Mouse (Mus musculus) right cerebral cortex, postnatal 25 days (tissue): ENCODE results near the gene Snw1.
"Not testable (repeated sequence)": the region's sequence is repeated elsewhere in the genome, so short reads cannot be mapped to it uniquely, and the experiment has no call there.

Experiments
- DNase-seq: peaks from one replicate; pipeline ENCODE4 v3.0.0; 2022

Gene Snw1

DNA sequence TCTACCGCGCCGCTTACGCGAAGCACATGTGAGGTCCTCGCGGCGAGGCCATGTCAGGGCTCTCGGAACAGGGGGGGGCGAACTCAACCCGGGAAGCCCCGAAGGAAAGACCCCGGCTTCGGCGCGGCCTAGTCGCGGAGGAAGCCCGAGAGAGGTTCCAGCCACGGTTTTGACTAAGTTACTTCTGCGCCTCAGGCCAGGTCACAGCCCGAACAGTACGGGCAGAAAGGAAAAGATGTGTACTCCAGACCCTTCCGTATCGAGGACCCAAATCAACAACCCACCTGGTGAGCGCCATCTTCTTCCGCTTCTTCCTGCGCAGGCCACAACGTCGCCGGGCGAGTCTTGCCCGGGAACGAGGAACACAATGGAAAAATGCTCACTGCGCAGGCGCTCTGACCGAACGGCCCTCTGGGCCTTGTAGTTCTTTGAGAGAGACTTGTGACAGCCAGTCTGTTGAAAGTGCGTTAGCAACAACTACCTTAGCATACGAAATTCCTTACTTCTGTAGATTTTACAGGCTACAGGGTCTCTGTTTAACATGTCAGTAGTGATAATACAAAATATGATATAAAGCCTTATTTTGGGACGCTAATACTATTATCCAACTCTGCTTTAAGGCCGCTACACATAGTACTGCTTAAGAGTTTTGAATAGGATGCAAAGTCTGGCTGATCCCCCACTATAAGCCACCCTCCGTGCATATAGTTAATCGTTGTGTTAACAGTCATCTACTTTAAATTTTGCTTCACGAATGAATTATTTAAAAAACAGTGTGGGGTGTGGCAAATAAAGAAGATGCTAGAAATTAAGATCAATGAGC, at the start of gene Snw1:
Gene Snw1 (minus strand): TSS at position 311 of the 823 bp plus-strand sequence.
- peak; percentile 91 for DNase-seq

GRCm38 (mm10) chr12:87519616-87520015, 47.5 kb upstream of the Snw1 start:
- not testable (repeated sequence) for DNase-seq

DNA sequence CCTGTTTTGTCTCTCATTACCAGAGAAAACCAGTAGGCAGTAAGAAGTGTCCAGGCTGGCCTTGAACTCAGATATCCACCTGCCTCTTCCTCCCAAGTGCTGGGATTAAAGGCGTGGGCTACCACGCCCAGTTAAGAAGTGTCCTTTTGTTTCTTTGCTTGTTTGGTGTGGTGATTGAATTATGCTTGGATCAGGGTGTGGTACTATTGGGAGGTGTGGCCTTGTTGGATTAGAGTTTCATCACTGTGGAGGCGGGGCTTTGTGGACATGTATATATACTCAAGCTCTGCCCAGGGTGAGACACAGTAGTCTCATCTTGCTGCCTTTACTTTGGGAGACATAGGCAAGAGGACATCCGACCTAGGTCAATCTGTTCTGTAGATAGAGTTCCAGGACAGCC, 41.9 kb upstream of the Snw1 start, which contains the start of gene Gm8300:
Gene Gm8300 (plus strand): TSS at position 301 of the 400 bp plus-strand sequence.
- DNase-seq, result not testable (repeated sequence)

DNA sequence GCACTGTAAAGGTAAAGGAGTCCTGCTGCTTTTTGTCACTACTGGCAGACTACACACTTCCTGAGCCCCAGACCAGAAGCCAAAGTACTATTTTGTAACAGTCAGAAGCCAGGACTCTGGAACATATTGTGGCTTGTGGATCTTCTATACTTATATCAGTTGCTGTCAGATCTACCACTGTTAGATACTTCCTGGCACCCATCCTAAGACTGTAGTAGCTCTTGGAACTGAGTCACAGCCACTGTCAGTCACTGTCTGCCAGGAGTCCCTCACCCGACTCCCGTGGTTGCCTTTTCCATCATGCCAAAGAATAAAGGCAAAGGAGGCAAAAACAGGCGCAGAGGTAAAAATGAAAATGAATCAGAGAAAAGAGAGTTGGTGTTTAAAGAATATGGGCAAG, 22.3 kb upstream of the Snw1 start, which contains the start of gene Gm5788:
Gene Gm5788 (plus strand): TSS at position 301 of the 400 bp plus-strand sequence.
- DNase-seq, result not testable (repeated sequence)

DNA sequence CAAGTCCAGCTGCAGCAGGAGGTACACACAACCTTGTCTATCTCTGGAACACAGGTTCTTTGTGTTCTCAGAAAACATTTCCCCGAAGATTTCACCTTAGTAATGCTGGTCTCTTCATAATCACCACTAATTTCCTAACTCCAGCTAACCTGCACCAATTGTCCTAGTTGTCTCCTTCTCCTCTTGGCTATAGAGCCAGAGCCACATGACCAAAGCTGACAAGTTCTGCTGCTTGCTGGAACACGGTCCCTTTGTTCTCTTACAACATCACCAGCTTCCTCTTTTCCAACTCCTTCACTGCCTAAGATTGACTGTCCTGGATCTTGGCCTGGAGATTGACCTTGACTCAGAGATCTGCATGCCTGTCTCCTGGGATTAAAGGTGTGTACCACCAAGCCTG, 16.6 kb upstream of the Snw1 start:
- not testable (repeated sequence) for DNase-seq

DNA sequence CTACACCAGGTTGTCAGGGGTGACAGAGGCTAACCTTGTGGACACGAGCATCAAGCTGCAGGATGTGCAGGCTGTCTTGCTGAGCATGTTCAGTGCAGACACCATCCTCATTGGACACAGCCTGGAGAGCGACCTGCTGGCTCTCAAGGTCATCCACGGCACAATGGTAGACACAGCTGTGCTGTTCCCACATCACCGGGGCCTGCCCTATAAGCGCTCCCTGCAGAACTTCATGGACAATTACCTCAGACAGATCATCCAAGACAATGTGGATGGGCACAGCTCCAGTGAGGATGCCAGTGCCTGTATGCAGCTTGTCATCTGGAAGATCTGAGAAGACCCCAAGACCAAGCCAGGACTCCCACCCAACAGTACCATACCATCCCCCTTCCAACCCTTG, 10.4 kb upstream of the Snw1 start:
- DNase-seq, result not testable (repeated sequence)

DNA sequence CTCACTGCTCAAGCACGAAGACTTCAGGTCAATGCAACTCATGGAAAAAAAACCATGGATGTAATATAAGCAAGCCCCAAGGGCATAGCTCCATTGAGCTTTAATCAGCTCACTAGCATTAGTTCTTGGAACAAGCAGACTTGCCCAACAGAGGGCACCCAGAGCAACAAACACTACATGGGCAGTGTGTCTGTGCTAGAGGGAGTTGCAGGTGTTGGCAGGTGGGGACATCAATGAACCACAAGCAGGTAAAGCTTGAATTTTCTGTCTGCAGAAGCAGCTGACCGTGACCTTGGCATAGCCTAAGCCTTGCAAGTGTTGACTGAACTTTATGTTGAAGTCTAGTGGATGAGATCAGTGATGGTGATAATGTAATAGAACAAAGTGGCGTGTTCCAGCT, 2.7 kb upstream of the Snw1 start:
- DNase-seq, result no peak

DNA sequence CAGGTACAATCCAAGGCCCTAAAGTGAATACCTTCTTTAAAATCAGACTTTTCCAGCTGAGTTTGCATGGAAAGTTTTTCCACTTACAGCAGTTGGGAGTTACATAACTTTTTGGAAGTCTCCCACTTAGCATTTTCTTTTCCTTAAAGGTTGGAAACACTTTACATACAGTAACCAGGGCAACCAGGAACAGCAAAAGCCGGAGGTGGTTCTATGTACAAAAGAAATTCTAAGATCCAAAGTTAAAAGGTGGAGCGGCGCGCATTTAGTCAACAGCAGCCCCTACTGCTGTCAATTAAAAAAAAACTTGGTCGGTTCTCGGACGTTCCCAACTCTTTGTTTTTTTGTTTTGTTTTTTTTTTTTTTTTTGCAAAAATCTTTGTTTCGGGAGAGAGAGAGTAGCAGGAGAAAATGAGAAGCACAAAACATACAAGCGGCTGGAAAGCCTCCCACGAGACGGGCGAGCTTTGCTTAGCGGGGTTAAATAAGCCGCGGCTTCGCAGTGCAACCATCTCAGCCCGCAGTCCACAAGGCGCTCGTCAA, 582 bp downstream of the Snw1 start:
- DNase-seq, result no peak

DNA sequence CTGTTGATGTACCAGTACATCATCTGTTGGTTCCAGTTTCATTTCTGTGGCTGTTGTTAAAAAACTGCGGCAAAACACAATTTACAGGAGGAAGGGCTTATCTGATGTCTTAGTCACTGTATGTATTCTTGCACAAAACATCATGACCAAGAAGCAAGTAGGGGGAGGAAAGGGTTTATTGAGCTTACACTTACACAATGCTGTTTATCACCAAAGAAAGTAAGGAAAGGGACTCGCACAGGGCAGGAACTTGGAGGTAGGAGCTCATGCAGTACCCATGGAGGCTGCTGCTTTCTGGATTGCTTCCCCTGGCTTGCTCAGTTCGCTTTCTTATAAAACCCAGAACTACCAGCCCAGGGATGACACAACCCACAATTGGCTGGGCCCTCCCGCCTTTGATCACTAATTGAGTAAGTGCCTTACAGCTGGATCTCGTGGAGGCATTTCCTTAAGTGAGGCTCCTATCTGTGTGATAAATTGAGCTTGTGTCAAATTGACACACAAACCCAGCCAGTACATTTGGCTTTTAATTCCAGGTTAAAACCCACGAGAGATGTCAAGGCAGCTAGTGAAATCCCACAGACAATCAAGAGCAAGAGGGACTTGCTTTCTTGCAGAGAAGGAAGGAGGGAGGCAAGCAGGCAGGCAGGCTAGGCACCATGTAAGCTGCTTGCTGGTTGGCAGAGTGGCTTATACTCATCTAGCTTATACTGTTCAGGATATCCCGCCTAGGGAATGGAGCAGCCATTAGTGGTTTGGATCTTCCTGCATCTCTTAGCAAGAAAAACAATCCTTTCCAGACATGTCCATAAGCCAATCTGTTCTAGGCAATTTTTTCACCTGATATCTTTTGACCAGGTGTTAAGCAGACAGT, 1.6 kb downstream of the Snw1 start:
- no peak for DNase-seq

DNA sequence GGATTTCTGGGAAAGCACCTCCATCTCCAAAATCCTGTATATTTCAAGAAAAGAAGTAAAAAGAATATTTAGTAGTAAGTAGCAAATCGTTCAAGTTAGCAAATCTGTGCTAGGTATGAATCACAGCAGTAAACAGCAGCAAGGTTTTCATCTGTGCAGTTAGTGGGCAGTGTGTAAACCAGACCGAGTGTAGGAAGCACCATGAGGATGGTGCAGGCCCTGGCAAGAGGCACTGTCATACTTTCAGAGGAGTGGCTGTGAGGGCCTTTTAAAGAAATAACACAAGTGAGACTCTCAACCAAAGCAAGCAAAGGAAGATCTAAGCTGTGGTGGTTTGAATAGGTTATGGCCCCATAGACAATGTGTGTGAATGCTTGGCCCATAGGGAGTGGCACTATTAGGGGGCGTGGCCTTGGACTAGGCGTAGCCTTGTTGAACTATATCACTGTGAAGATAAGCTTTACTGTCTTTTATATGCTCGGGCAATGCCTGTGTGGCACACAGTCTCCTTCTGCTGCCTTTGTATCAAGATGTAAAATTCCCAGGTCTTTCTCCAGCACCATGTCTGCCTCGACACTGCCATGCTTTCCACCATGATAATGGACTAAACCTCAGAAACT, 7.3 kb downstream of the Snw1 start:
- DNase-seq, result no peak

DNA sequence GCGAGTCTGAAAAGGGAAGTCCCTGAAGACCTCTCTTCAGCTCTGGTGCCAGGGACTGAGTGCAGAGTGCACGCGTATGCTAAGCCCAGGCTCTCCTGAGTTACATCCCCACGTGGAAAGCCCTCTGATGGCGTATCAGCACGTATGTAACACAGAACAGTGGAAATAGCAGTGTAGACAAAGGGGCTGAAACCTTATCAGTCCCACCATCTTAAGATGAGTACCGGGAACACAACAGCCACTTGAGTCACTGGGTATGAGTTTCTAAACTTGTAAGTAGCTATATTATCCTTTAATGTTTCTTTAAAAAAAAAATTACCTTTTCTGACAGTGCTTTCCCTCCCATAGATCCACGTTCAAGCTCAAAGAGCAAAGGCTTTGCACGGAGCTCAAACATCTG, 22.6 kb downstream of the Snw1 start:
- DNase-seq, result no peak

- DNase-seq, result no peak
These were observed 27.9 kb downstream of the Snw1 start for GRCm38 (mm10) chr12:87444211-87444610.

- peak; percentile 91 for DNase-seq
These were observed 28.4 kb downstream of the Snw1 start, which contains the start of the genes Slirp and Alkbh1 for GRCm38 (mm10) chr12:87443700-87444122. Gene Slirp, plus strand, starts transcription at chr12:87443896. Gene Alkbh1, minus strand, starts transcription at chr12:87444017.

DNA sequence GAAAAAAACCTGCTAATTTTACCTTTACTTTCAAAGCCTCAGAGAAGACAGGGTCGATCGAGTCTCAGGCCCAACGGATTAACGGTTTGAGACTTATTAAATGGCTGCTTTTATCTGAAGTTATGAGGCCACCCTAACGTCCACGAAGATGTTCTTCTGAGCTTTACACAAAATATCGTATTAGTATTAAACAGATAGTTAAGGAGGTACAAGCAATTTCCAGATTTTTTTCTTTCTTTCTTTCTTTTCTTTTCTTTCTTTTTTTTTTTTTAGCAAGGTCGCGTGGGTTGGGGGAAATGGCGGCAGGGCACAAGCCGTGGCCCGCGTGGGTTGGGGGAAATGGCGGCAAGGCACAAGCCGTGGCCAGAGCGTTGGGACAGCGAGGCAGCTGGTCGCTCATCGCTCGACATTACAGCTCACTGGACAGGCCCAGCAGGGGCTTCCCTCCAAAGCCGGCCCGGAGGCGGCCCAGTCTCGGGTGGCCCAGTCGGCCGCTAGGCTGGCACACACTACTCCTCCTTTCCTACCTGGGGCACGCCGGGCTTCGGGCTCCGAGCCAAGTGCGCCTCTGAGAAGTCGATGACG, 28.9 kb downstream of the Snw1 start:
- no peak for DNase-seq

DNA sequence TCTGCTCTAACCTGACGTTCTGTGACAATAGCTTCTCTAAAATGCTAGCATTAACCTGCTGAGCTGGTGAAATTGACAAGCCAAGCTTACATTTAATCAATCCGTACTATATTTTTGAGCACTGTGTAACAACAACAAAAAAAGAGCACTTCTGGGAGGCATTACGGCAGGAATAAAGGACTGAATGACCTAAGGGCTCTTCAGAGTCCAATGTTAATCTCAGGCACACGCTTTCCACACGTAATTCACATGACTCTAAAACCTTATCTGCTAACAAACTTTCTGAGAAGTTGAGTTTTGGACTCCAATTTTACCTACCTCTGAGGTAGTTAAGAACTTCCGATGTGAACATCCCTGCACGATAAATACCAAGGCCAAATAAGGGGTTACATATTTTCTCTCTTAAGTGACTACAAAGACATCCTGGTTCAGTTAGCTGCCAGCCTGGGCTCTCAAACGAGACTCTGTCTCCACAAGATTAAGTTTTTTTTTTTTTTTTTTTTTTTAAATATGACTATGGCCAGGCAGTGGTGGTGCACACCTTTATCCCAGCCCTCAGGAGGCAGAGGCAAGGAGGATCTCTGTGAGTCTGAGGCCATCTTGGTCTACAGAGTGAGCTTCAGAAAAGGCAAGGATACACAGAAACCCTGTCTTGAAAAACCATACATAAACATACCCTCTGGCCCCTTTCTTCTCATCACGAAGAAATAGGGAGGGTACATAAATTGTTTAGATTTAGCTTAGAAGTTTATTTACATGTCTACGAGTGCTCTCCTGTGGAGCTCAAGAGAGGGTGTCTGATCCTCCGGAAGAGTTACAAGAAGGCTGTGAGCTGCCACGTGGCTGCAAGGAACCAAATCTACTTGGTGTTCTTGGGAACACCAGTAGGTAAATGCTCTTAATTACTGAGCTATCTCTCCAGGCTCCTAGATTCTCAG, 29.6 kb downstream of the Snw1 start:
- DNase-seq, result no peak

GRCm38 (mm10) chr12:87428885-87429284, 43.2 kb downstream of the Snw1 start:
- no peak for DNase-seq

DNA sequence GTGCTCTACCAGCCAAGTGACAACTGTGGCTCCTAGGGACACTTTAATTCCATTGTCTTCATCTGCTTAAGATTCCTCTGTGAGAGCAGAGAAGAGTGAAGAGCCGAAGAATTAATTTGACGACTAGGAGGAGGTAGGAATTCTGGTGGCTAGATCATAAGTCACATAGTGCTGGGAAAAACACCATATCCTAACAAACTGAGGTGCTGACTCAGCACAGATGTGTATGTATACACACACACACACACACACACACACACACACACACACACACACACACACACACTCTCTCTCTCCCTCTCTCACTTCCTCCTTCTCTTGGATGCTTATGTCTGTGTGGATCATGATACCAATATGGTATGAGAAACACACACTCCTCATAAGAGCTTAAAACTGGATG, 43.8 kb downstream of the Snw1 start:
- no peak for DNase-seq

DNA sequence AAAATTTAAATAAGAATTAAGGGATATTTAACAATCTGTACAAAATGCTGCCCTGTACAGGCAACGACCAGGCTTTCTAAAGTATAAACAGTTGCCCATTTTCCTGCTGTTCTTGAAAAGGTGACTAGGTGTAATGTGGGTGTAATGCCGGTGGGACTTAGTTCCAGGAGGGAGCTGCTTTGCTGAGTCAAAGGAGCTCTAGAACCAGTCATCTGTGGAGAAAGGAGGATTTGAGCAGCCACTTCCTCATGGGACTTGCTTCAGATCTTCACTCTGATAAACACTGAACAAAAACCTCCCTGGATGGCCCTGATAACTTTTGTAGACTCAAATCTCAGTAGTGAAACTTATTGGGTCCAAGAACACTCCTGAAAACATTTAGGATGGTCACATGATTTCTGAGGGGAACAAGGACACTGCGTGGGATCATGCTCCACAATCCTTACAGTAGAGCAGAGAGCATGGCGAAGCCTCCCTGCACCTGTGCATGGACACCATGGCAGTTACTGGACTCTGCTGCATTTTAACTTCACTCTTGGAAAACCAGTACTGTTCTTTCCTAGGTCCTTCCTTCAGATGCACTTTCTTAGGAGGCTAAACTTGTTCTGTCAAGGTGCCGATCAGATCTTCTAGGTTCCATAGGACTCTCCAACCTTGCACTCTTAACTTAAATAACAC, 45.6 kb downstream of the Snw1 start:
- no peak for DNase-seq

DNA sequence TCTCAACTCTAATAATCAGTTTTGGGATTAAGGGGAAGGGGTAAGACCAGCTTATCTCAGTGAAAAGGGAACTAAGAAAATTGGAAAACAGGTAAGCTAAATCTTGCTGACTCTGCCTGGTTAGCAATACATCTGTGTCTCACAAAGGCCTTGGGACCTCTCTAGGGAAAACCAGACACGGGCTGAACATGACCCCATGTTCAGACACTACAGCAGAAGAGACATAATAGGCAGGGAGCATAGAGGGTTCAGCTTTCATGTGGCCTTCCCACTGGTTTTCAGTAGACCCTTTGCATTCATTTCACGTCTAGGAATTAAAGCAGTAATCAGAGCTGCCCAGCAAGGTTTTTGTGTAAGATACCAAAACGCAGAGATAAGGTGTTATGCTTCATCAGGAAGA, 47.6 kb downstream of the Snw1 start:
- no peak for DNase-seq

GRCm38 (mm10) chr12:87423700-87424099, 48.4 kb downstream of the Snw1 start:
- no peak for DNase-seq
